Mouse (Mus musculus) embryonic fibroblast, embryonic 13.5 days (primary cell): Measurements from ENCODE around the gene Wdr86.

ENCODE experiments used
- CTCF ChIP-seq: IDR thresholded peaks from 2 replicates; pipeline ENCODE4 v1.5.1; 2011; ENCODE audit warnings: mild to moderate bottlenecking, control low read depth, low read length, moderate library complexity, borderline replicate concordance; ENCODE audit not compliant: insufficient read depth
- POLR2A ChIP-seq: IDR thresholded peaks from 2 replicates; pipeline ENCODE4 v1.6.1; 2011; ENCODE audit warnings: low read depth, mild to moderate bottlenecking, control low read depth, low read length, moderate library complexity

DNA sequence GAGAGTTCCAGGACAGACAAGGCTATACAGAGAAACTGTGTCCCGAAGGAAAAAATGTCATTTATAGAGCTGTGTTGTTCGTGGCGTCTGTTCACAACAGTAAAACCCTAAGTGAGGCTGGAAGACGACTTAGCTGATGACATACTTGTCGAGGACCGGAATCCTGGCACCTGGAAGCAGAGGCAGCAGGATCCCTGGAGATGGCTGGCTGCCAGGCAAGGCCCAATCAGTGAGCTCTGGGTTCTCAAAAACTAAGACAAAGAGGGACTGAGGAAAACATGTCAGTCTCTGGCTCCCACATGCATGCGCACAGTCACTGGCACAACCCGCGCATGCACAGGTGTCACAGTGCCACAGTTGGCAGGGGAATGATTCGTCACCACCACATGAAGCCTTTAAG lies 7.1 kb upstream of the Wdr86 start:
- TF ChIP-seq CTCF = no peak
- TF ChIP-seq POLR2A = no peak
